Mouse (Mus musculus) limb, embryonic 14.5 days (tissue): ENCODE data around the gene B3gntl1. TPM values are rescaled to one million over a fixed set of nuclear protein-coding genes. Genes with fewer than 3 reads are reported as not detected.
A peak's percentile ranks its signal among the peaks of the same experiment; 100 is the strongest.

Experiments used
- ATAC-seq: fragments of 200-750 bp; cut with Nextera tagmentation; 2 replicates; pipeline ENCODE4 v1.8.0; 2017; ENCODE audit warnings: low read depth, moderate number of reproducible peaks, moderate TSS enrichment; ENCODE audit not compliant: low FRiP score
- DNase-seq: peaks from one replicate; pipeline ENCODE4 v3.0.0-alpha.2; 2015; ENCODE audit warnings: low spot score
- H3K27ac ChIP-seq: fragments of 300-500 bp; sonication (generic); replicated peaks from 2 replicates; pipeline ENCODE4 v1.5.1; 2014; ENCODE audit warnings: low read depth, mild to moderate bottlenecking, low read length, moderate library complexity, mixed read lengths
- H3K27me3 ChIP-seq: fragments of 300-500 bp; sonication (generic); 2 replicates; pipeline ENCODE4 v1.6.1; 2014; ENCODE audit warnings: low read length, mixed read lengths; ENCODE audit not compliant: control insufficient read depth, insufficient read depth
- H3K36me3 ChIP-seq: fragments of 300-500 bp; sonication (generic); 2 replicates; pipeline ENCODE4 v1.6.1; 2014; ENCODE audit warnings: mild to moderate bottlenecking, low read length, moderate library complexity, mixed read lengths; ENCODE audit not compliant: control insufficient read depth, insufficient read depth
- H3K4me1 ChIP-seq: fragments of 300-500 bp; sonication (generic); 2 replicates; pipeline ENCODE4 v1.6.1; 2014; ENCODE audit warnings: antibody characterized with exemption, low read length, mixed read lengths; ENCODE audit not compliant: control insufficient read depth, insufficient read depth
- H3K4me2 ChIP-seq: fragments of 300-500 bp; sonication (generic); replicated peaks from 2 replicates; pipeline ENCODE4 v1.6.1; 2014; ENCODE audit warnings: low read depth, mild to moderate bottlenecking, low read length, moderate library complexity; ENCODE audit not compliant: severe bottlenecking
- H3K4me3 ChIP-seq: fragments of 300-500 bp; sonication (generic); replicated peaks from 2 replicates; pipeline ENCODE4 v1.5.1; 2014; ENCODE audit warnings: low read length
- H3K9ac ChIP-seq: fragments of 300-500 bp; sonication (generic); 2 replicates; pipeline ENCODE4 v1.6.1; 2014; ENCODE audit warnings: mild to moderate bottlenecking, low read depth, low read length, moderate library complexity; ENCODE audit not compliant: severe bottlenecking
- H3K9me3 ChIP-seq: fragments of 300-500 bp; sonication (generic); 2 replicates; pipeline ENCODE4 v1.6.1; 2016; ENCODE audit warnings: low read length; ENCODE audit not compliant: control insufficient read depth
- POLR2A ChIP-seq: fragments of 200-500 bp; IDR thresholded peaks from 2 replicates; pipeline ENCODE4 v1.8.0; 2012; ENCODE audit warnings: inconsistent platforms, mild to moderate bottlenecking, moderate library complexity, borderline replicate concordance; ENCODE audit not compliant: insufficient read depth, insufficient read length; ENCODE audit errors: extremely low read depth
- WGBS: fragments of 180-500 bp; shearing (Covaris S2); extraction: QIAGEN DNeasy Blood & Tissue Kit; methylation state at CpG from one replicate; pipeline ENCODE4 v1.1.7; 2014; 5-methylcytosine and 5-hydroxymethylcytosine counted together
- polyA plus RNA-seq, 2 experiments: library from polyadenylated mRNA; depleted of rRNA in 1 of 2; stranded (reverse) in 1 of 2; unstranded in 1 of 2; fragments of >200 nt; fragmentation: Nextera tagmentation in 1 of 2; extraction: Ambion mirVana in 1 of 2; gene quantifications; 2 replicates each; pipeline versions ENCODE4 v1.2.1 to v1.2.3; 2012 to 2014

The B3gntl1 gene
- polyA plus RNA-seq, 2 experiments: 8.6 to 14.4 TPM

DNA sequence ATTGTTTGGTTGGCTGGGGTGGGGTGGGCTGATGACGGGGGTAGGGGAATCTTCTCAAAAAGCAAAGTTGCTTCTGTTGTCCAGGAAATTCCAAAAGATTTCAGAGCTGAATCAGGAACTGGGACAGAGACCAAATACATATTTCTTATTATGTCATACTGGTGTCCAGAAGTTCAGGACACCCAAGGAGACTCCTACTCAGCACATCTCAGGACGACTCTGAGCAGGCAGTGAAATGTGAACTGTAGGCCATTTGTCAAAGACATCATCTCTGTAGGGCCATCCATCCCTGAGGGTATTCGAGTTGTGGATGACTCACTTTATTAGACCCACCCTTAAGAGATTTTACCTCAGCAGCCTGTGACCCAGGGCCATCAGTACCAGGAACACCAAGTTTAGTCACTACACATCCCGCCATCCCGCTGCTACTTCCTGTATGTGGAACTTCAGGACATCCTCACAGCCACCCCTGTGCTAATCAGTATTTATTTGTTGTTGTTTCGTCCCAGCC lies 12.6 kb upstream of the B3gntl1 start:
- DNase-seq (no peak), ATAC-seq (no peak)
- Histone ChIP-seq H3K36me3 (no peaks in the 10 kb centered on the region), H3K27ac (no peak overlapping the region), H3K9ac (no peak overlapping the region), H3K9me3 (no peaks in the 10 kb centered on the region), H3K4me1 (peaks cover 9% of the 10 kb centered on the region; the same call in 1 of the 2 replicates), H3K27me3 (no peaks in the 10 kb centered on the region), H3K4me3 (no peak overlapping the region), H3K4me2 (no peak overlapping the region)
- WGBS: 73% methylated on average over 6 of the region's 6 CpGs
- no peak for TF ChIP-seq POLR2A

- no peak for TF ChIP-seq POLR2A
- Histone ChIP-seq H3K27me3 (no peaks in the 10 kb centered on the region), H3K36me3 (no peaks in the 10 kb centered on the region), H3K4me1 (peaks cover 9% of the 10 kb centered on the region; the same call in 1 of the 2 replicates), H3K4me3 (no peak overlapping the region), H3K9ac (no peak overlapping the region), H3K27ac (no peak overlapping the region), H3K4me2 (no peak overlapping the region), H3K9me3 (no peaks in the 10 kb centered on the region)
- DNase-seq: no peak
- 57% methylated on average over 3 of the region's 3 CpGs for WGBS
- ATAC-seq: no peak
Measured at GRCm38 (mm10) chr11:121683243-121683642, 10.3 kb upstream of the B3gntl1 start.

DNA sequence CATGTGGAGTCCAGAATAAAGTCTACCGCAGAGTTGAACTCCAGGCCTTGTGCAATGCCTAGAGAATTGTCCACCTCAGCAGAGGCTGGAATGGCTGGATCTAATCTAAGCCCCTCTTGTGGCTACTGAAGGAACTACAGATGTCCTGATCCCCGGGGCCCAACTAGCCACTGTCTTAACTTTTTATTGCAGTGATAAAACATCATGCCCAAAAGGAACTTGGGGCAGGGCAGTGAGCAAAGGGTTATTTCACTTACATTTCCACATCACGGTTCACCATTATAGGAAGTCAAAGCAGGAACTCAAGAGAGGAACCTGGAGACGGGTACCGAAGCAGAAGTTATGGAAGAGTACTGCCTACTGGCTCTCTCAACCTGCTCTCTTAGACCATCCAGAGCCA lies 7.8 kb upstream of the B3gntl1 start:
- TF ChIP-seq POLR2A: no peak
- Histone ChIP-seq H3K9ac (no peak overlapping the region), H3K36me3 (no peaks in the 10 kb centered on the region), H3K27ac (no peak overlapping the region), H3K27me3 (no peaks in the 10 kb centered on the region), H3K4me2 (no peak overlapping the region), H3K4me3 (no peak overlapping the region), H3K9me3 (no peaks in the 10 kb centered on the region), H3K4me1 (no peaks in the 10 kb centered on the region)
- ATAC-seq: no peak
- 66% methylated on average over 5 of the region's 5 CpGs for WGBS
- no peak for DNase-seq

DNA sequence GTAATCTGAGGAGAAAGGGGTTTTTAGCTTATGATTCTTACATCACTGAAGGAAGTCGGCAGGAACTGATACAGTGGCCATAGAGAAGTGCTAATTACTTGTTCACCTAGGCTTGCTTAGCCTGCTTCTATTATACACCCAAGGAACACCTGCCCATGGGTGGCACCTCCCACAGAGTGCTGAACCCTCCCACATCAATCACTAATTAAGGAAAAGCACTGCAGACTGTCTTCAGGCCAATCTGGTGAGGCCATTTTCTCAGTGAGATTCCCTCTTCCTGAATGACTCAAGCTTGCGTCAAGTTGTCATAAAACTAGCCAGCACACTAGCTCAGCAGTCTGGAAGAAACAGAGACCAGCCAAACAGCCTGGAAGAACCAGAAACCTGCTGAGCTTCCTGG lies 6.6 kb upstream of the B3gntl1 start:
- Histone ChIP-seq H3K27me3 (no peaks in the 10 kb centered on the region), H3K4me1 (no peaks in the 10 kb centered on the region), H3K27ac (no peak overlapping the region), H3K4me2 (no peak overlapping the region), H3K36me3 (no peaks in the 10 kb centered on the region), H3K4me3 (no peak overlapping the region), H3K9ac (no peak overlapping the region), H3K9me3 (no peaks in the 10 kb centered on the region)
- no peak for DNase-seq
- no peak for TF ChIP-seq POLR2A
- no peak for ATAC-seq
- 66% methylated on average over 2 of the region's 2 CpGs for WGBS

- no peak overlapping the region for H3K27ac ChIP-seq
- WGBS: 89% methylated on average over 2 of the region's 2 CpGs
- peaks cover 8% of the 10 kb centered on the region; the same call in 1 of the 2 replicates for H3K4me1 ChIP-seq
- ATAC-seq (no peak), DNase-seq (no peak)
- no peak overlapping the region for H3K4me3 ChIP-seq
- H3K27me3 ChIP-seq: no peaks in the 10 kb centered on the region
- no peak overlapping the region for H3K9ac ChIP-seq
- no peak for TF ChIP-seq POLR2A
- H3K9me3 ChIP-seq: no peaks in the 10 kb centered on the region
- no peaks in the 10 kb centered on the region for H3K36me3 ChIP-seq
- no peak overlapping the region for H3K4me2 ChIP-seq
Measured at GRCm38 (mm10) chr11:121676836-121677235, 3.9 kb upstream of the B3gntl1 start.

DNA sequence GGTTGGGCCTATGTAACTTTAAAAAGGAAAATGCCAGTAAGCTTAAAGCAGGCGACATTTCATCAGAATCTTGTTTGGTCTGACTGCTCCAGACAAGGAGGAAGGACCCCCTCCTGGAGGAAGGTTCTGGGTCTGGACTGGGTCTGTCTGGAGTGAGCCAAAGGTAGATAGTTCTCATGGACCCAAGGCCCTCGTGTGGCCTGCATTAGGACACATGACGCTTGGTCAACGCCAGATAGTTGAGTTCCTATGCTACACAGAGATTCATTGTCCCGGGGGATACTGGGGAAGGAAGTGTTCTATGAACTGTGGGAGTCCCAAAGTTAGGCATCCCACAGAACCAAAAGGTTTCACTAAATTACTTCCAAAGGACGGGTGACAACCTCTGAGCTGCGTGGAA lies 676 bp upstream of the B3gntl1 start:
- Histone ChIP-seq H3K4me1 (peaks cover 8% of the 10 kb centered on the region; the same call in 1 of the 2 replicates), H3K4me2 (peak overlapping the region; percentile 84), H3K9ac (peak overlapping the region; percentile 75), H3K27ac (peak overlapping the region; percentile 94), H3K9me3 (no peaks in the 10 kb centered on the region), H3K36me3 (peaks cover 3% of the 10 kb centered on the region; the same call in 1 of the 2 replicates), H3K4me3 (peak overlapping the region; percentile 67), H3K27me3 (no peaks in the 10 kb centered on the region)
- ATAC-seq (peak; percentile 1; the same call in 1 of the 2 replicates), DNase-seq (no peak)
- 74% methylated on average over 7 of the region's 7 CpGs for WGBS
- TF ChIP-seq POLR2A: no peak
